Mouse (Mus musculus) duodenum, adult 2 months (tissue): ENCODE measurements around the gene Fam181b. TPM values are rescaled to one million over a fixed set of nuclear protein-coding genes. Genes with fewer than 3 reads are reported as not detected.

ENCODE experiments used
- polyA plus RNA-seq: library from polyadenylated mRNA; depleted of rRNA; stranded (reverse); fragments of >200 nt; gene quantifications from 2 replicates; pipeline ENCODE4 v1.2.3, GENCODE M21; 2012; ENCODE audit warnings: low replicate concordance; rRNA removed

Fam181b gene
- 0.30 and 0.53 TPM in 2 replicates for polyA plus RNA-seq

GRCm38 (mm10) chr7:93079785-93080730, at the start of gene Fam181b:
TSS of gene Fam181b (plus strand) at chr7:93079865.

Other genes with a start within 250 kb of the Fam181b start
- gene Ddias, start 205.6 kb upstream of the Fam181b start, polyA plus RNA-seq: 0.02 TPM in 2 replicates
- gene Prcp, start 205.4 kb upstream of the Fam181b start, polyA plus RNA-seq: 7.8 and 9.5 TPM in 2 replicates